Mouse (Mus musculus): ENCODE results near the gene Gimap7. TPM values are rescaled to one million over a fixed set of nuclear protein-coding genes. Genes with fewer than 3 reads are reported as not detected.

Gimap7 gene
- 0.06 TPM in 1 of 2 replicates, not detected in the other for polyA plus RNA-seq (2012; rRNA removed)

GRCm38 (mm10) chr6:48718455-48718854 is at the start of gene Gimap7, which contains the start of gene Gm28053:
Gimap7 (plus strand) TSS chr6:48718621.
Gm28053 (plus strand) TSS chr6:48718607.

GRCm38 (mm10) chr6:48675931-48676859 is 42.2 kb upstream of the Gimap7 start, which contains the start of gene Gimap9:
Gimap9 (plus strand) TSS chr6:48676129.

GRCm38 (mm10) chr6:48684319-48684718 is 34.1 kb upstream of the Gimap7 start, which contains the start of gene Gimap4:
Gimap4 (plus strand) TSS chr6:48684549.

GRCm38 (mm10) chr6:48738961-48739779 is 20.7 kb downstream of the Gimap7 start, which contains the start of gene Gimap1:
Gimap1 (plus strand) TSS chr6:48739054.

GRCm38 (mm10) chr6:48745959-48746889 is 27.8 kb downstream of the Gimap7 start, which contains the start of gene Gimap5:
Gimap5 (plus strand) TSS chr6:48746197.

GRCm38 (mm10) chr6:48770696-48771095 is 52.3 kb downstream of the Gimap7 start, which contains the start of gene Gimap3:
Gimap3 (minus strand) TSS chr6:48770851.

Other genes starting within 250 kb of the Gimap7 start
- gene Atp6v0e2, start 181.0 kb upstream of the Gimap7 start, polyA plus RNA-seq (2012; rRNA removed) = 0.75 and 0.96 TPM in 2 replicates
- gene Lrrc61, start 163.8 kb upstream of the Gimap7 start, polyA plus RNA-seq (2012; rRNA removed) = 2.5 and 2.8 TPM in 2 replicates
- 12.1 and 13.8 TPM in 2 replicates for gene Rarres2, start 145.8 kb upstream of the Gimap7 start, polyA plus RNA-seq (2012; rRNA removed)
- gene Gm45021, start 129.0 kb upstream of the Gimap7 start, polyA plus RNA-seq (2012; rRNA removed) = 0.41 TPM in 1 of 2 replicates, not detected in the other
- 5.9 and 6.6 TPM in 2 replicates for gene Repin1, start 124.7 kb upstream of the Gimap7 start, polyA plus RNA-seq (2012; rRNA removed)
- gene Gm44965, start 124.7 kb upstream of the Gimap7 start, polyA plus RNA-seq (2012; rRNA removed) = not detected in 2 replicates
- gene Zfp775, start 116.6 kb upstream of the Gimap7 start, polyA plus RNA-seq (2012; rRNA removed) = 0.93 and 1.00 TPM in 2 replicates
- 0.24 and 0.33 TPM in 2 replicates for gene AI854703, start 91.9 kb upstream of the Gimap7 start, polyA plus RNA-seq (2012; rRNA removed)
- gene Gimap8, start 71.4 kb upstream of the Gimap7 start, polyA plus RNA-seq (2012; rRNA removed) = 1.4 and 1.7 TPM in 2 replicates
- gene Gimap9, start 42.5 kb upstream of the Gimap7 start, polyA plus RNA-seq (2012; rRNA removed) = 8.1 and 8.4 TPM in 2 replicates
- gene Gimap4, start 34.1 kb upstream of the Gimap7 start, polyA plus RNA-seq (2012; rRNA removed) = 5.8 and 6.2 TPM in 2 replicates
- gene Gimap6, start 10.4 kb upstream of the Gimap7 start, polyA plus RNA-seq (2012; rRNA removed) = 4.6 and 5.2 TPM in 2 replicates
- 0.37 and 1.2 TPM in 2 replicates for gene Gm28053, start within 50 bp of the Gimap7 start, polyA plus RNA-seq (2012; rRNA removed)
- gene Gimap1, start 20.4 kb downstream of the Gimap7 start, polyA plus RNA-seq (2012; rRNA removed) = 1.4 and 1.7 TPM in 2 replicates
- gene Gimap5, start 27.6 kb downstream of the Gimap7 start, polyA plus RNA-seq (2012; rRNA removed) = 1.7 TPM in 2 replicates
- gene Gimap3, start 52.2 kb downstream of the Gimap7 start, polyA plus RNA-seq (2012; rRNA removed) = 0.05 TPM in 2 replicates
- 26.8 and 36.0 TPM in 2 replicates for gene Tmem176a, start 122.3 kb downstream of the Gimap7 start, polyA plus RNA-seq (2012; rRNA removed)
- gene Tmem176b, start 122.9 kb downstream of the Gimap7 start, polyA plus RNA-seq (2012; rRNA removed) = 97.3 and 116 TPM in 2 replicates
- gene Aoc1, start 154.3 kb downstream of the Gimap7 start, polyA plus RNA-seq (2012; rRNA removed) = 0.03 TPM in 1 of 2 replicates, not detected in the other
- gene 1600015I10Rik, start 211.3 kb downstream of the Gimap7 start, polyA plus RNA-seq (2012; rRNA removed) = not detected in 2 replicates

Data from liver, embryonic 14 days (tissue).